Mouse (Mus musculus) neutrophil, adult 83 days (primary cell): Measurements from ENCODE around the gene Slc35d3. TPM values are rescaled to one million over a fixed set of nuclear protein-coding genes. Genes with fewer than 3 reads are reported as not detected.

ENCODE experiments used
- total RNA-seq, 2 experiments: library from RNA; stranded (reverse); gene quantifications; one replicate each; pipeline ENCODE4 v1.2.4; 2023

Slc35d3 gene
- total RNA-seq = under 1 TPM; 0.24 to 0.50 TPM

DNA sequence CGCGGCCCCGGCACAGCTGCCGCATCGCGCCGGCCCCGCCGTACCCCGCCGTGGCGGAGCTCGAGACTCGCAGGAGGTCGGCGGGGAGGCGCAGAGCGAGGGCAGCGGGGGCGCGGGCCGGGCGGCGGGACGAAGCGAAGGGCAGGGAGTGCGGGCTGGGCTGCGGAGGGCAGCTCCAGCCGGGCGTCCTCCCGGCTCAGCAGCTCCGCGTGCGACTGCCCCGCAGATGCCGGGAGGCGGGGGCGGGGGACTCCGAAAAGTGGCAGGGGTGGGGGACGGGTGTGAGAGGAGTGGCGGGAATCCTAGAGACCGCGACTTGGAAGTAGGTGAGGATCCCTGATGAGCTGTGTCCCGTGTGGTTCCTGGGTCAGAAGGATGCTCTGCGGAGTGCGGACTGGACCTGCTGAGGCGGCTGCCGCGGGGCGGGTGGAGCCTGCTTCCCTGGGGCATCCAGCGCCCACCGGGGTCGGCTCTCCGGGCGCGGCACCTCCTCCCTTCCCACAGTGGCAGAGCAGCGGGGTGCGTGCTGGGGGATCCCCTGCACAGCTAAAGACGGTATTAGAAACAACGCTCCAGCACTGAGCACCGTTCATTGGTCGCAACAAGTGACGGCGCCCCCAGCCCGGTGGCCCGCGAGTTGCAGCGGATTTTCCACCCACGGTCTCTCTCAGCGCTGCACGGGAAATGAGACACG is at the start of gene Slc35d3:
Gene Slc35d3 (minus strand): TSS at position 462 of the 694 bp plus-strand sequence.

Other genes starting within 250 kb of the Slc35d3 start
- gene Il22ra2, start 229.5 kb downstream of the Slc35d3 start, total RNA-seq = under 1 TPM; 0.79 to 0.96 TPM
- gene Il20ra, start 138.9 kb downstream of the Slc35d3 start, total RNA-seq = not detected
- 10 to 100 TPM; 13.8 to 14.6 TPM for gene Pex7, start 56.2 kb upstream of the Slc35d3 start, total RNA-seq
- gene Map3k5, start 83.0 kb upstream of the Slc35d3 start, total RNA-seq = 100 to 1,000 TPM; 125 to 135 TPM